Mouse (Mus musculus) forebrain, embryonic 11.5 days (tissue): Measurements from ENCODE around the gene Baz2b. TPM values are rescaled to one million over a fixed set of nuclear protein-coding genes. Genes with fewer than 3 reads are reported as not detected.

ENCODE experiments used
- ATAC-seq: fragments of 200-750 bp; cut with Nextera tagmentation; replicated peaks from 2 replicates; pipeline ENCODE4 v1.8.0; 2017; ENCODE audit warnings: moderate TSS enrichment; ENCODE audit not compliant: low FRiP score
- DNase-seq: peaks from one replicate; pipeline ENCODE4 v3.0.0-alpha.2; 2017; ENCODE audit warnings: low spot score
- H3K27ac ChIP-seq: fragments of 300-500 bp; sonication (generic); 2 replicates; pipeline ENCODE4 v1.5.1; 2014; ENCODE audit warnings: low read depth, low read length
- H3K27me3 ChIP-seq: fragments of 300-500 bp; sonication (generic); 2 replicates; pipeline ENCODE4 v1.6.1; 2014; ENCODE audit warnings: mild to moderate bottlenecking, low read length, mixed read lengths; ENCODE audit not compliant: control insufficient read depth, insufficient read depth
- H3K36me3 ChIP-seq: fragments of 300-500 bp; sonication (generic); 2 replicates; pipeline ENCODE4 v1.6.1; 2014; ENCODE audit warnings: mild to moderate bottlenecking, low read length, moderate library complexity, mixed read lengths; ENCODE audit not compliant: control insufficient read depth, insufficient read depth
- H3K4me1 ChIP-seq: fragments of 300-500 bp; sonication (generic); replicated peaks from 2 replicates; pipeline ENCODE4 v1.6.1; 2014; ENCODE audit warnings: low read length, mixed read lengths; ENCODE audit not compliant: control insufficient read depth, insufficient read depth
- H3K4me2 ChIP-seq: fragments of 300-500 bp; sonication (generic); 2 replicates; pipeline ENCODE4 v1.6.1; 2014; ENCODE audit warnings: low read depth, mild to moderate bottlenecking, low read length, moderate library complexity, mixed read lengths; ENCODE audit not compliant: severe bottlenecking
- H3K4me3 ChIP-seq: fragments of 300-500 bp; sonication (generic); 2 replicates; pipeline ENCODE4 v1.5.1; 2014; ENCODE audit warnings: low read depth, low read length
- H3K9ac ChIP-seq: fragments of 300-500 bp; sonication (generic); 2 replicates; pipeline ENCODE4 v1.6.1; 2014; ENCODE audit warnings: low read length
- H3K9me3 ChIP-seq: fragments of 300-500 bp; sonication (generic); 2 replicates; pipeline ENCODE4 v1.6.1; 2016; ENCODE audit warnings: low read length, mixed read lengths; ENCODE audit not compliant: control insufficient read depth
- WGBS: fragments of 180-500 bp; shearing (Covaris S2); extraction: QIAGEN DNeasy Blood & Tissue Kit; methylation state at CpG from one replicate; pipeline ENCODE4 v1.1.7; 2014; 5-methylcytosine and 5-hydroxymethylcytosine counted together
- polyA plus RNA-seq: library from polyadenylated mRNA; unstranded; fragments of >200 nt; fragmentation: Nextera tagmentation; extraction: Ambion mirVana; gene quantifications from 2 replicates; pipeline ENCODE4 v1.2.1, GENCODE M21; 2014

The Baz2b gene
- polyA plus RNA-seq, 1 experiment from 2014 or later, result 84.0 TPM

DNA sequence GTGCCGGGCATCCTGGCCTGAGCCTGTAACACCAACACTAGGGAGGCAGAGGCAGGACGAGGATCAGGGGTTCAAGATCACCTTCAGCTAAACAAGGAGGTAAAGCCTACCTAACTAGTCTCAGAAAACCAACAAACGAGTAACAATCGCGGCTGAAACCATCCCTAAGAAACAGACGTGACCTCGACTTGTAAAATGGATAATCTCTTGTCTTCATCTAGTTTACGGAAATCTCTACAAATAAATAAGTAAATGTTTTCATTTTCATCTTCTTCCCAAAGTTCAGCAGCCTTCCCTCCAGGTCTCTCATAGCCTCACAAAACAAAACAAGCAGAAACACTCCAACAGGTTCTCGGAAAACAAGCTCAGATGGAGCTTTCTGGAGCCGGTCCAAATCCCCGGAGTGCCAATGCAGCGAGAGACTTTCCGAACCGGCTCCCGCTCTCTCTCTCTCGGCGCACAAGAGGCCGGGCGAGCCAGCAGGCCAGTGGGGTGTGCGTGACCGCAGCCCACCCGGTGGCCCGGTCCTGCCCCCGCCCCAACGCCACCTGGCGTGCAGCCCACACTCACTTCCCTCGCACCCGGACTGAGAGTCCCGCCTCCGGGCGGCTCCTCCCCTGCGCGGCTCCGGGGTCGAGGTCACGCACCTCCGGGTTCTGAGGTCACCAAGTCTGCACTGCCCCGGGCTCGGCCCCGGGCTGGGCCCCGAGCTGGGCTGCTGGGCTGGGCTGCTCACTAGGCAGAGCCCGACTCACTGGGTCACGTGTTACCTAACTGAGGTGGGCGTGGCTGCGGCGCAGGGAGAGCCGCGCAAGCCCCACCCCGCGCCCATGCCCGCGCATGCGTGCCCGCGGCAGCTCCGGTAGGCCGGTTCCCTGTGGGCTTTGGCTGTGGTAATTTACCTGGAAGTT, 327.6 kb downstream of the Baz2b start, which contains the start of gene Wdsub1:
Wdsub1 (minus strand) TSS at position 761 of the 911 bp plus-strand sequence.
- Histone ChIP-seq H3K36me3 (no peaks in the 10 kb centered on the region), H3K4me2 (peak within 1 kb of the TSS; percentile 79), H3K4me1 (no peaks in the 10 kb centered on the region), H3K27me3 (no peaks in the 10 kb centered on the region), H3K27ac (no peak within 1 kb of the TSS), H3K9ac (peak within 1 kb of the TSS; percentile 72), H3K4me3 (peak within 1 kb of the TSS; percentile 74), H3K9me3 (no peaks in the 10 kb centered on the region)
- DNase-seq, result peak; percentile 95
- WGBS, result 6% methylated on average over 57 of the region's 57 CpGs
- ATAC-seq, result peak; percentile 98

DNA sequence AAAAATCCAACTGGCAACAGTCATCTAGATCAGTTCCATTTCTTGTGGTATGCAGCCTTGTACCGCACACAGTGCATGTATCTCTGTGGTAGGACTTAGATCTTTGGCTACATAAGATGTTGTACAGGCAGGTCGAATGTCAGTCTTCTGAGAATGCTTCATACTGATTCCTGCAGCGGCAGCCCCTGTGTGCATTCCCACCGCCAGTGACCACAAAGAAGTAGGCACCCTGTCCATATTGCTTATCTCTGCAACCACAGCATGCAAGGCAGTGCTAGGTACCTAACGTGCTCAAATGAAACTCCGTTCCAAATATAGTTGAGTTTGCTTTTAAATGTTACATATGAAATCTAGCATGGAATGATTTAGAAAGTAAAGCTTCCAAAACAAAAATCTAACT, 328.2 kb downstream of the Baz2b start:
- Histone ChIP-seq H3K4me3 (no peak overlapping the region; the same call in 1 of the 2 replicates), H3K27ac (no peak overlapping the region), H3K9ac (no peak overlapping the region), H3K4me2 (peak overlapping the region; percentile 79; the same call in 1 of the 2 replicates), H3K36me3 (no peaks in the 10 kb centered on the region), H3K27me3 (no peaks in the 10 kb centered on the region), H3K9me3 (no peaks in the 10 kb centered on the region), H3K4me1 (no peaks in the 10 kb centered on the region)
- no peak for ATAC-seq
- DNase-seq, result no peak
- 86% methylated on average over 6 of the region's 6 CpGs for WGBS

DNA sequence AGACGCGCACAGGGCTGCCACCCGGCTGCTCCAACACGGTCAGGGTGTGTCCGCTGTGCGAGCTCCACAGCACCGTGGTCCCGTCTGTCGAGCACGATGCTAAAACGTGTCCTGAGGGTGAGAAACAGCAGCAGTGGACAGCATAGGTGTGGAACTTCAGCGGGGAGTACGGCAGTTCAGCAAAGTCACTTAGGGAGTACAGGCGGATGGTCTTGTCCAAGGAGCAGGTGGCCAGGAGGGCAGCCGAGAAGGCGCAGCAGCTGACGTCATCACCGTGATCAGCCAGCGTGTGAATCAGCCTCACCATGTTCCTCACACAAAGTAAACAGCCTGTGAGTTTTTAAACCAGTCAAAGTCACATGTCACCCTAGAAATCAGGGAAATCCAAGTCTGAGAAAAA, 331.4 kb downstream of the Baz2b start:
- ATAC-seq (no peak), DNase-seq (no peak)
- H3K9ac ChIP-seq, result no peak overlapping the region
- no peaks in the 10 kb centered on the region for H3K27me3 ChIP-seq
- no peak overlapping the region for H3K4me2 ChIP-seq
- WGBS, result 79% methylated on average over 19 of the region's 19 CpGs
- H3K4me1 ChIP-seq, result no peaks in the 10 kb centered on the region
- H3K27ac ChIP-seq, result no peak overlapping the region
- H3K36me3 ChIP-seq, result no peaks in the 10 kb centered on the region
- no peaks in the 10 kb centered on the region for H3K9me3 ChIP-seq
- H3K4me3 ChIP-seq, result no peak overlapping the region

DNA sequence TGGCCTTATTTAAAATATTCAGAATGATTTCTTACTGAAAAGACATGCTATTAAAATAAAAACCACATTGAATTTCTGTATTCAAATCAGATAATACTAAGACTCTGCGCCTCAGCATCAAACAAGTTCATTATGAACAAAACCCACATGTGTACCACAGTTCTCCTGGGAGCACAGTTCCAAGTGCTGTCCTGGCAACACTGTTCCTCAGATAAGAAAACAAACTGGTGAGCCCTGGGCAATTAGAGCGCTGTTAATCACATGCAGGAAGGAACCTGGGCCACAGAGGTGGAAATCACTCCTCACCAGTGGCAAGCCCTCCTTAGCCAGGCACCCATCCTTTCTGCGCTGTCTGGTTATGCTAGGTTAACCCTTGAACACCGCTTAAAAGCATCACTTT, 332.3 kb downstream of the Baz2b start:
- ATAC-seq (no peak), DNase-seq (no peak)
- 93% methylated on average over 4 of the region's 4 CpGs for WGBS
- Histone ChIP-seq H3K9me3 (no peaks in the 10 kb centered on the region), H3K27me3 (no peaks in the 10 kb centered on the region), H3K4me3 (no peak overlapping the region), H3K4me2 (no peak overlapping the region), H3K4me1 (no peaks in the 10 kb centered on the region), H3K36me3 (no peaks in the 10 kb centered on the region), H3K27ac (no peak overlapping the region), H3K9ac (no peak overlapping the region)

DNA sequence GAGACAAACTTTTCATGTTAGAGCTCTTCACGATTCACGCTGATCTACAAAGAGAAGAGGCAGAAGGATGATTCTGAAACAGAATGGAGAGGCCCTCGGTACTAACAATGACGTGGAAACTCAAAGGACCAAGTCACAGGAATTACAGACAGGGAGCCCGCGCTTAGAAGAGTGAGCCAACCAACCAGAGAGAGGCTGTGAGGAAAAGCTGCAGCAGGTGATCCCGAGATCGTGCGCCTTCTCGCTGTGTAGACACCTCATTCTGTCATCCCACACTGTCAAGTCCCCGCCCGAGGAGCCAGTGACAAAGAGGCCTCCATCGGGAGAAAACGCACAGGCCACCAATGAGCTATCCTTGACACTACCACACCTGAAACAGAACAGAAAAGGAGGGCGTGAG, 333.2 kb downstream of the Baz2b start:
- Histone ChIP-seq H3K9me3 (no peaks in the 10 kb centered on the region), H3K4me1 (no peaks in the 10 kb centered on the region), H3K27ac (no peak overlapping the region), H3K4me2 (no peak overlapping the region), H3K27me3 (no peaks in the 10 kb centered on the region), H3K36me3 (no peaks in the 10 kb centered on the region; the same call in 1 of the 2 replicates), H3K9ac (no peak overlapping the region), H3K4me3 (no peak overlapping the region)
- DNase-seq (no peak), ATAC-seq (no peak)
- 93% methylated on average over 15 of the region's 15 CpGs for WGBS

DNA sequence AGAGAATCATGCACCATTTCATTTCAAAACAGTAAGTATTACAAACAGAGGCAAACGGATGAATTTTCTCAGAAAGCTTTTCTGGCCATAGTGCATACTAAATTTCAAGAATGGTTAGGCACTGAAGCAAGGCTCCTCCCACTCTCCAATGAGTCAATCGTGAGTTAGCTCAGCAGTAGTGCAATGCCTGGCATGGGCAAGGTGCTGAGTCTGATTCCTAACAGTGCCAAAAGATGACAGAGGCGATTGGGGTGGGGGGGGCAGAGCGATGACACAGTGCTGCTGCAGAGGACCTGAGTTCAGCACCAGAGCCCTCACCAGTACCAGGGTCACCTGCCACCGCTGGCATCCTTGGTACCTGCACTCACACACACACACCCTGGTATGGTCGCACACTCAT, 339.1 kb downstream of the Baz2b start:
- H3K9me3 ChIP-seq, result no peaks in the 10 kb centered on the region
- 90% methylated on average over 6 of the region's 6 CpGs for WGBS
- H3K36me3 ChIP-seq, result no peaks in the 10 kb centered on the region; the same call in 1 of the 2 replicates

DNA sequence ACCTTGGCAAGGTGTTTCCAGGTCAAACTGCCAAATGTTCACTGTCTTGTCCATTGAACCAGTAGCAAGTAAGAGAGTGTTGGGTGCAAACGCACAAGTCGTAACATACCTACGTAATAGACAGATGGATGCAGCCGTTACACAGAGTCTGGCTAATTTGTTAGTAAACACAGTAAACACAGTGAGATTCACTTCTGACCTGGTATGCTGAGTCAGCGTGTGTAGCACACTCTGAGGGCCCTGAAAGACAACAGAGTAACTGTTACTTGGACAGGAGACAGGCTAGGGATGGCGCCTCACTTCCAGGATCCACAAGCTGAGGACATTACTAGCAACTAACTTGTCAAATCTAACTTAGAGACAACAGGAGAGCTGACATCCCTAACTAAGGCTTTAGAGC, 347.0 kb downstream of the Baz2b start:
- no peaks in the 10 kb centered on the region for H3K9me3 ChIP-seq
- no peak overlapping the region for H3K4me3 ChIP-seq
- no peaks in the 10 kb centered on the region for H3K36me3 ChIP-seq
- 89% methylated on average over 6 of the region's 6 CpGs for WGBS
- ATAC-seq (no peak), DNase-seq (no peak)
- H3K4me1 ChIP-seq, result no peaks in the 10 kb centered on the region
- no peak overlapping the region for H3K4me2 ChIP-seq
- no peak overlapping the region for H3K9ac ChIP-seq
- no peak overlapping the region for H3K27ac ChIP-seq
- H3K27me3 ChIP-seq, result no peaks in the 10 kb centered on the region

More for the DNA sequence above, 339.1 kb downstream of the Baz2b start:
- no peak overlapping the region for H3K9ac ChIP-seq
- H3K27me3 ChIP-seq, result no peaks in the 10 kb centered on the region
- H3K4me2 ChIP-seq, result no peak overlapping the region
- no peak overlapping the region for H3K27ac ChIP-seq
- no peaks in the 10 kb centered on the region for H3K4me1 ChIP-seq
- DNase-seq (no peak), ATAC-seq (no peak)
- H3K4me3 ChIP-seq, result no peak overlapping the region

DNA sequence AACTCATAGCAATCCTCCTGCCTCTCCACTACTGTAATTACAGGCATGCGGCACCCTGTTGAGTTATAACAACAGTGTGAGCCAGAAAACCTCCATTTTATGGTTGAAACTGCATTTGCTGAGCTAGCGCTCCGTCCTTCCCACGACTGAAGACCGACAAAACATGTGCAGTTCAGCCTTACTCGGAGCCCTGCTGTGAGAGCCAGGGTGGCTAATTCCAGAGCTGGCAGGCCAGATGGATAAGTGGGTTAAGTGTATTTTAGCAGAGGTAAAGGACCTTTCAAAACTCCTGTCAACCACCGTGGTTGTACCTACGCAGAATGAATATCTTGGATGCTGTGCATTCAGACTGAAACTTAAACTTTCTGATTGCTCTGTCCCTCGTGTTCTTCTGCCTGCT, 355.3 kb downstream of the Baz2b start:
- H3K27ac ChIP-seq, result no peak overlapping the region
- ATAC-seq (no peak), DNase-seq (no peak)
- no peak overlapping the region for H3K4me2 ChIP-seq
- H3K4me1 ChIP-seq, result 0 out of 2 replicates have a peak, but pooled peaks cover 1% of the 10 kb centered on the region
- no peaks in the 10 kb centered on the region for H3K9me3 ChIP-seq
- 82% methylated on average over 9 of the region's 9 CpGs for WGBS
- H3K9ac ChIP-seq, result no peak overlapping the region
- no peaks in the 10 kb centered on the region for H3K36me3 ChIP-seq
- H3K4me3 ChIP-seq, result no peak overlapping the region
- no peaks in the 10 kb centered on the region for H3K27me3 ChIP-seq

DNA sequence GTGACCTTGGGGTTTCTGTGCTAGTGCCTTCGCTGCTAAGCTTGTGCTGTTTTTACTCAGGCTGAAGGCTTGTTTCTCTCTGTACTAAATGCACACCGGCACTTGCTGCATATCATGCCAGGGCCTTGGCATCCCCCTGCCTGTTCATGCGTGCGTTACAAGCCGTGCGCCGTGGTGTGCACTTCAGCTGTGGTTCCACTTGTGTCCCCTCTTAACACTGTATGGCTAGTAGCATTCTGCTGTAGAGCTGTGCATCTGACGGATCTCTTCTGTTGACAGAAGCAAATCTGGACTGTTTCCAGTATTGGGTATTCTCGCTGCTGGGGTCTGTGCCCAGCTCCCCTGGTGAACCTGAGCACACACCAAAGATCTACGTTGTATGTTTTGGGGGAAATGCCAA, 356.1 kb downstream of the Baz2b start:
- ATAC-seq (no peak), DNase-seq (no peak)
- H3K4me3 ChIP-seq, result no peak overlapping the region
- H3K4me1 ChIP-seq, result 0 out of 2 replicates have a peak, but pooled peaks cover 1% of the 10 kb centered on the region
- H3K4me2 ChIP-seq, result no peak overlapping the region
- H3K27me3 ChIP-seq, result no peaks in the 10 kb centered on the region
- H3K9ac ChIP-seq, result no peak overlapping the region
- H3K27ac ChIP-seq, result no peak overlapping the region
- H3K36me3 ChIP-seq, result no peaks in the 10 kb centered on the region
- 93% methylated on average over 10 of the region's 10 CpGs for WGBS
- no peaks in the 10 kb centered on the region for H3K9me3 ChIP-seq
